Mouse (Mus musculus): ENCODE results near the gene D1Pas1. TPM values are rescaled to one million over a fixed set of nuclear protein-coding genes. Genes with fewer than 3 reads are reported as not detected.

D1Pas1 gene
- total and polyA plus RNA-seq, 3 experiments: not detected

DNA sequence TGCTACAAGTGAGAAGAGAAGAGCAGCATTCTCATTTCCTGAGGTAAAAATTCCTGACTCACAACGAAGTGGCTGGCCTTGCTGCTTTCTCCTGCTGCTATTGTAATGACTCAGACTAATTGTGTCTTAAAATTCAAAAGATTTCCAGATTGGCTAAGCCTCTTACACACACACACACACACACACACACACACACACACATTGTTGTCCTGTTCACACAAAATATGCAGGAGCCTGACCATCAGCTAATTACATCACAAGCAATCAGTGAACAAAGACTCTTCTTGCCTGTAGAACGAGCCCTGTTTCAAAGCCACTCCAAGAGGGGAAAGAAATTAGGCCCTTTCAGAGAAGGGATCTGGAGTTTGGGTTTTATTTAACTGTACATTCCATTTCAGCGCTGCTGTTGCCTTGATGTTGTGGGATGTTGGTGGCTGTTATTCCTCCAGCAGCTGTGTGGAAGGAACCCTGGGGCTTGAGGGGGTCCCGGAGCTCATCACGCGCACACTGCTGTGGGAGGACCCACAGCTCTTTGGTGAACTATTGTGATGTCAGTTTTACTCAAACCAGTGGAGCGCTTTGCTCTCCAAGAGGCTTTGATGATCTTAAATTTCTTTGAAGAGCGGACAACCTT is 40.8 kb upstream of the D1Pas1 start:
- Histone ChIP-seq H3K27ac (ENCODE audit: control insufficient read depth, low read depth, low read length) (no peak overlapping the region), H3K4me1 (ENCODE audit: control insufficient read depth in 1 of 2, insufficient read depth in 2 of 2, low read length in 2 of 2) (no peaks in the 10 kb centered on the region), H3K36me3 (ENCODE audit: control insufficient read depth in 1 of 2, insufficient read depth in 2 of 2, low read length in 2 of 2) (no peaks in the 10 kb centered on the region), H3K79me2 (ENCODE audit: control insufficient read depth, insufficient read depth, low read length, poor library complexity) (no peaks in the 10 kb centered on the region), H3K9ac (ENCODE audit: control insufficient read depth, low read depth, low read length, poor library complexity, severe bottlenecking) (no peak overlapping the region), H3K4me3 (ENCODE audit: control insufficient read depth in 1 of 2, insufficient read depth in 1 of 2, low read depth in 2 of 2, low read length in 2 of 2) (no peak overlapping the region), H3K9me3 (replicated peaks; ENCODE audit: insufficient read depth, low read length) (no peaks in the 10 kb centered on the region), H3K27me3 (ENCODE audit: control insufficient read depth in 1 of 2, insufficient read depth in 2 of 2, low read length in 2 of 2) (no peaks in the 10 kb centered on the region)
- no peak for DNase-seq (ENCODE audit: low read depth, low spot score)
- TF ChIP-seq USF1 (IDR thresholded peaks at IDR 0.05; ENCODE audit: low read depth, low read length) (no peak), CTCF (IDR thresholded peaks at IDR 0.05 in 2 of 3, conservative IDR thresholded peaks at IDR 0.05 in 1 of 3; ENCODE audit: control insufficient read depth in 1 of 3, insufficient read depth in 1 of 3, low read depth in 2 of 3, low read length in 3 of 3, poor library complexity in 1 of 3, severe bottlenecking in 1 of 3) (no peak), SMC3 (IDR thresholded peaks at IDR 0.05; ENCODE audit: low read depth, low read length) (no peak), TAL1 (IDR thresholded peaks at IDR 0.05; ENCODE audit: low read length) (no peak), TBP (IDR thresholded peaks at IDR 0.05; ENCODE audit: low read depth, low read length) (no peak), POLR2AphosphoS5 (IDR thresholded peaks at IDR 0.05; ENCODE audit: borderline replicate concordance, low read depth, low read length) (no peak), CHD1 (IDR thresholded peaks at IDR 0.05; ENCODE audit: low read depth, low read length) (no peak), NELFE (IDR thresholded peaks at IDR 0.05; ENCODE audit: low read depth, low read length) (no peak), ELF1 (IDR thresholded peaks at IDR 0.05; ENCODE audit: low read depth, low read length) (no peak), MXI1 (IDR thresholded peaks at IDR 0.05; ENCODE audit: low read depth, low read length) (no peak), ETS1 (IDR thresholded peaks at IDR 0.05; ENCODE audit: low read depth, low read length) (no peak), MYB (IDR thresholded peaks at IDR 0.05; ENCODE audit: low read depth, low read length) (no peak), KAT2A (conservative IDR thresholded peaks at IDR 0.05; ENCODE audit: low read depth, low read length) (no peak), POLR2AphosphoS2 (IDR thresholded peaks at IDR 0.05; ENCODE audit: low read length) (no peak), USF2 (IDR thresholded peaks at IDR 0.05; ENCODE audit: borderline replicate concordance in 1 of 2, insufficient read depth in 1 of 2, low read depth in 1 of 2, low read length in 2 of 2) (no peak), BHLHE40 (IDR thresholded peaks at IDR 0.05; ENCODE audit: borderline replicate concordance, low read depth, low read length) (no peak), SIN3A (IDR thresholded peaks at IDR 0.05; ENCODE audit: low read length) (no peak), HCFC1 (IDR thresholded peaks at IDR 0.05; ENCODE audit: low read depth, low read length) (no peak)

DNA sequence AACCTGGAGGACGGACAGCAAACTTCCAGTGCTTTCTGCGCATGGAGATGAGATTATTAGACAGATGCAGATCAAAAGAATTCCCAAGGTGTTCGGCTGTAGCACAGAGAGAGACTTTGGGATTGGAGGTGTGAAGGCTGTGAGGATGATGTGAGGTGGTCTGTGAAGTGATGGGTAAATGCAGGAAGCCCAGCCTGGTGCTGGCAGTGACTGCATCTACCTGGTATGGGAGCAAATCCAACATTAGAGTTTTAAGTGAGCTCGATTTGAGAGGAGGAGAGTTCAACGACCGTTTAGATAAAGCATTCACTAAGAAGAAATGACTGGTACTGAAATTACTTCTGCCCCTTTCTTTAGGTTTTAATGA is 40.3 kb upstream of the D1Pas1 start:
- Histone ChIP-seq H3K79me2 (ENCODE audit: control insufficient read depth, insufficient read depth, low read length, poor library complexity) (no peaks in the 10 kb centered on the region), H3K9me3 (replicated peaks; ENCODE audit: insufficient read depth, low read length) (no peaks in the 10 kb centered on the region), H3K4me3 (ENCODE audit: control insufficient read depth in 1 of 2, insufficient read depth in 1 of 2, low read depth in 2 of 2, low read length in 2 of 2) (no peak overlapping the region), H3K9ac (ENCODE audit: control insufficient read depth, low read depth, low read length, poor library complexity, severe bottlenecking) (no peak overlapping the region), H3K27me3 (ENCODE audit: control insufficient read depth in 1 of 2, insufficient read depth in 2 of 2, low read length in 2 of 2) (no peaks in the 10 kb centered on the region), H3K27ac (ENCODE audit: control insufficient read depth, low read depth, low read length) (no peak overlapping the region), H3K36me3 (ENCODE audit: control insufficient read depth in 1 of 2, insufficient read depth in 2 of 2, low read length in 2 of 2) (no peaks in the 10 kb centered on the region), H3K4me1 (ENCODE audit: control insufficient read depth in 1 of 2, insufficient read depth in 2 of 2, low read length in 2 of 2) (no peaks in the 10 kb centered on the region)
- no peak for TF ChIP-seq ELF1 (IDR thresholded peaks at IDR 0.05; ENCODE audit: low read depth, low read length)
- TF ChIP-seq UBTF (IDR thresholded peaks at IDR 0.05; ENCODE audit: borderline replicate concordance, insufficient read depth, low read depth, low read length): no peak
- TF ChIP-seq ZC3H11A (IDR thresholded peaks at IDR 0.05; ENCODE audit: low read depth, low read length): no peak
- TF ChIP-seq MYB (IDR thresholded peaks at IDR 0.05; ENCODE audit: low read depth, low read length): no peak
- TF ChIP-seq BHLHE40 (IDR thresholded peaks at IDR 0.05; ENCODE audit: borderline replicate concordance, low read depth, low read length): no peak
- no peak for TF ChIP-seq EP300 (IDR thresholded peaks at IDR 0.05; ENCODE audit: low read depth in 1 of 2, low read length in 2 of 2)
- TF ChIP-seq JUND (IDR thresholded peaks at IDR 0.05; ENCODE audit: low read depth, low read length): no peak
- TF ChIP-seq GABPA (IDR thresholded peaks at IDR 0.05; ENCODE audit: low read depth, low read length): no peak
- TF ChIP-seq KAT2A (conservative IDR thresholded peaks at IDR 0.05; ENCODE audit: low read depth, low read length): no peak
- TF ChIP-seq SMC3 (IDR thresholded peaks at IDR 0.05; ENCODE audit: low read depth, low read length): no peak
- TF ChIP-seq RCOR1 (IDR thresholded peaks at IDR 0.05; ENCODE audit: low read depth, low read length): no peak
- no peak for TF ChIP-seq CTCF (IDR thresholded peaks at IDR 0.05 in 2 of 3, conservative IDR thresholded peaks at IDR 0.05 in 1 of 3; ENCODE audit: control insufficient read depth in 1 of 3, insufficient read depth in 1 of 3, low read depth in 2 of 3, low read length in 3 of 3, poor library complexity in 1 of 3, severe bottlenecking in 1 of 3)
- TF ChIP-seq E2F4 (IDR thresholded peaks at IDR 0.05; ENCODE audit: borderline replicate concordance, low read depth, low read length): no peak
- DNase-seq (ENCODE audit: low read depth, low spot score): no peak

Measured in MEL (cell line).